Mouse (Mus musculus): ENCODE data around the gene Mboat2. TPM values are rescaled to one million over a fixed set of nuclear protein-coding genes. Genes with fewer than 3 reads are reported as not detected.

The Mboat2 gene
- total RNA-seq (2022) = 10 to 100 TPM; 72.1 to 87.1 (median 83.2) TPM

- peak in 1 of 2 experiments; percentile 40 for DNase-seq (ENCODE audit: low spot score in 2 of 2)
Measured at GRCm38 (mm10) chr12:24830766-24831152, at the start of gene Mboat2. Gene Mboat2, plus strand, starts transcription at chr12:24830879.

- DNase-seq (ENCODE audit: low spot score in 2 of 2) = no peak
Measured at GRCm38 (mm10) chr12:24783735-24784134, 46.9 kb upstream of the Mboat2 start.

GRCm38 (mm10) chr12:24785882-24786281, 44.8 kb upstream of the Mboat2 start:
- DNase-seq (ENCODE audit: low spot score in 2 of 2) = no peak

GRCm38 (mm10) chr12:24786316-24786715, 44.4 kb upstream of the Mboat2 start:
- DNase-seq (ENCODE audit: low spot score in 2 of 2) = peak; percentile 10 to 22

- no peak for DNase-seq (ENCODE audit: low spot score in 2 of 2)
Measured at GRCm38 (mm10) chr12:24789659-24790058, 41.0 kb upstream of the Mboat2 start.

GRCm38 (mm10) chr12:24811230-24811629, 19.4 kb upstream of the Mboat2 start:
- no peak for DNase-seq (ENCODE audit: low spot score in 2 of 2)

GRCm38 (mm10) chr12:24811906-24812305, 18.8 kb upstream of the Mboat2 start:
- no peak for DNase-seq (ENCODE audit: low spot score in 2 of 2)

- DNase-seq (ENCODE audit: low spot score in 2 of 2) = no peak
Measured at GRCm38 (mm10) chr12:24822831-24823230, 7.8 kb upstream of the Mboat2 start.

GRCm38 (mm10) chr12:24823636-24824354, 6.9 kb upstream of the Mboat2 start:
- DNase-seq (ENCODE audit: low spot score in 2 of 2) = no peak

GRCm38 (mm10) chr12:24830086-24830485, 593 bp upstream of the Mboat2 start:
- no peak for DNase-seq (ENCODE audit: low spot score in 2 of 2)

GRCm38 (mm10) chr12:24831153-24831963, 679 bp downstream of the Mboat2 start:
- DNase-seq (ENCODE audit: low spot score in 2 of 2) = peak; percentile 84 to 86

- peak in 1 of 2 experiments; percentile 23 for DNase-seq (ENCODE audit: low spot score in 2 of 2)
Measured at GRCm38 (mm10) chr12:24831964-24832427, 1.3 kb downstream of the Mboat2 start.

GRCm38 (mm10) chr12:24832438-24832837, 1.8 kb downstream of the Mboat2 start:
- DNase-seq (ENCODE audit: low spot score in 2 of 2) = no peak

- no peak for DNase-seq (ENCODE audit: low spot score in 2 of 2)
Measured at GRCm38 (mm10) chr12:24837947-24838346, 7.3 kb downstream of the Mboat2 start.

- no peak for DNase-seq (ENCODE audit: low spot score in 2 of 2)
Measured at GRCm38 (mm10) chr12:24841115-24841879, 10.6 kb downstream of the Mboat2 start.

GRCm38 (mm10) chr12:24842299-24842910, 11.7 kb downstream of the Mboat2 start:
- DNase-seq (ENCODE audit: low spot score in 2 of 2) = no peak

- no peak for DNase-seq (ENCODE audit: low spot score in 2 of 2)
Measured at GRCm38 (mm10) chr12:24843395-24844072, 12.9 kb downstream of the Mboat2 start.

- no peak for DNase-seq (ENCODE audit: low spot score in 2 of 2)
Measured at GRCm38 (mm10) chr12:24845344-24845743, 14.7 kb downstream of the Mboat2 start.

- DNase-seq (ENCODE audit: low spot score in 2 of 2) = no peak
Measured at GRCm38 (mm10) chr12:24848107-24848506, 17.4 kb downstream of the Mboat2 start.

- DNase-seq (ENCODE audit: low spot score in 2 of 2) = no peak
Measured at GRCm38 (mm10) chr12:24857354-24857753, 26.7 kb downstream of the Mboat2 start.

GRCm38 (mm10) chr12:24859357-24859756, 28.7 kb downstream of the Mboat2 start:
- no peak for DNase-seq (ENCODE audit: low spot score in 2 of 2)
